Mouse (Mus musculus): ENCODE measurements around the gene Gm49425. TPM values are rescaled to one million over a fixed set of nuclear protein-coding genes. Genes with fewer than 3 reads are reported as not detected.
"Not testable (repeated sequence)": the region's sequence is repeated elsewhere in the genome, so short reads cannot be mapped to it uniquely, and the experiment has no call there.

The Gm49425 gene
- polyA plus RNA-seq (2012; ENCODE audit: insufficient read depth, insufficient read length, low replicate concordance, missing spikeins) = not detected in 2 replicates

GRCm38 (mm10) chr15:101517161-101517560, at the start of gene Gm49425:
Gm49425 (minus strand) TSS chr15:101517261.
- H3K4me3 ChIP-seq (ENCODE audit: insufficient read depth, low read depth, low read length); H3K27ac ChIP-seq (ENCODE audit: insufficient read depth, low read depth, low read length): not testable (repeated sequence)
- WGBS = 88% methylated on average over 2 of the region's 2 CpGs

GRCm38 (mm10) chr15:101562850-101563249, 45.8 kb upstream of the Gm49425 start, which contains the start of gene Krt90:
Krt90 (minus strand) TSS chr15:101562950.
- WGBS = 69% methylated on average over 5 of the region's 5 CpGs
- no peak within 1 kb of the TSS for H3K27ac ChIP-seq (ENCODE audit: insufficient read depth, low read depth, low read length)

More at GRCm38 (mm10) chr15:101517161-101517560, at the start of gene Gm49425:
- not testable (repeated sequence) for H3K4me1 ChIP-seq (ENCODE audit: control insufficient read depth, insufficient read depth, low read length)

GRCm38 (mm10) chr15:101558034-101558646, 41.1 kb upstream of the Gm49425 start:
- WGBS = 20% methylated on average over 7 of the region's 7 CpGs
- H3K27ac ChIP-seq (ENCODE audit: insufficient read depth, low read depth, low read length) = no peak overlapping the region
- no peak overlapping the region for H3K4me3 ChIP-seq (ENCODE audit: insufficient read depth, low read depth, low read length)
- peaks cover 1% of the 10 kb centered on the region; the same call in 1 of the 2 replicates for H3K4me1 ChIP-seq (ENCODE audit: control insufficient read depth, insufficient read depth, low read length)
- TF ChIP-seq POLR2A (IDR thresholded peaks at IDR 0.05; ENCODE audit: insufficient read depth, low read depth, low read length) (no peak), CTCF (IDR thresholded peaks at IDR 0.05; ENCODE audit: insufficient read depth, low read depth, low read length) (no peak)

More at GRCm38 (mm10) chr15:101562850-101563249, 45.8 kb upstream of the Gm49425 start, which contains the start of gene Krt90:
- Histone ChIP-seq H3K4me1 (ENCODE audit: control insufficient read depth, insufficient read depth, low read length) (no peaks in the 10 kb centered on the region; the same call in 1 of the 2 replicates), H3K4me3 (ENCODE audit: insufficient read depth, low read depth, low read length) (no peak within 1 kb of the TSS)
- TF ChIP-seq POLR2A (IDR thresholded peaks at IDR 0.05; ENCODE audit: insufficient read depth, low read depth, low read length) (no peak), CTCF (IDR thresholded peaks at IDR 0.05; ENCODE audit: insufficient read depth, low read depth, low read length) (no peak)

GRCm38 (mm10) chr15:101553169-101553568, 36.1 kb upstream of the Gm49425 start:
- WGBS = 4% methylated on average over 11 of the region's 11 CpGs
- TF ChIP-seq POLR2A (IDR thresholded peaks at IDR 0.05; ENCODE audit: insufficient read depth, low read depth, low read length) (no peak), CTCF (IDR thresholded peaks at IDR 0.05; ENCODE audit: insufficient read depth, low read depth, low read length) (no peak)
- H3K4me3 ChIP-seq (ENCODE audit: insufficient read depth, low read depth, low read length) = no peak overlapping the region
- no peak overlapping the region for H3K27ac ChIP-seq (ENCODE audit: insufficient read depth, low read depth, low read length)
- H3K4me1 ChIP-seq (ENCODE audit: control insufficient read depth, insufficient read depth, low read length) = peaks cover 4% of the 10 kb centered on the region; the same call in 1 of the 2 replicates

GRCm38 (mm10) chr15:101552188-101552587, 35.1 kb upstream of the Gm49425 start:
- Histone ChIP-seq H3K27ac (ENCODE audit: insufficient read depth, low read depth, low read length) (no peak overlapping the region), H3K4me1 (ENCODE audit: control insufficient read depth, insufficient read depth, low read length) (peaks cover 4% of the 10 kb centered on the region; the same call in 1 of the 2 replicates), H3K4me3 (ENCODE audit: insufficient read depth, low read depth, low read length) (no peak overlapping the region)
- TF ChIP-seq POLR2A (IDR thresholded peaks at IDR 0.05; ENCODE audit: insufficient read depth, low read depth, low read length) (no peak), CTCF (IDR thresholded peaks at IDR 0.05; ENCODE audit: insufficient read depth, low read depth, low read length) (no peak)
- WGBS = 85% methylated on average over 8 of the region's 8 CpGs

GRCm38 (mm10) chr15:101550567-101550966, 33.5 kb upstream of the Gm49425 start, which contains the start of gene Krt82:
Krt82 (minus strand) TSS chr15:101550667.
- no peak for TF ChIP-seq POLR2A (IDR thresholded peaks at IDR 0.05; ENCODE audit: insufficient read depth, low read depth, low read length)
- TF ChIP-seq CTCF (IDR thresholded peaks at IDR 0.05; ENCODE audit: insufficient read depth, low read depth, low read length) = no peak
- Histone ChIP-seq H3K4me3 (ENCODE audit: insufficient read depth, low read depth, low read length) (no peak within 1 kb of the TSS), H3K27ac (ENCODE audit: insufficient read depth, low read depth, low read length) (no peak within 1 kb of the TSS), H3K4me1 (ENCODE audit: control insufficient read depth, insufficient read depth, low read length) (peaks cover 4% of the 10 kb centered on the region; the same call in 1 of the 2 replicates)
- WGBS = 79% methylated on average over 7 of the region's 7 CpGs

- peaks cover 16% of the 10 kb centered on the region; the same call in 1 of the 2 replicates for H3K4me1 ChIP-seq (ENCODE audit: control insufficient read depth, insufficient read depth, low read length)
- WGBS = 40% methylated on average over 3 of the region's 3 CpGs
- no peak for TF ChIP-seq POLR2A (IDR thresholded peaks at IDR 0.05; ENCODE audit: insufficient read depth, low read depth, low read length)
- no peak for TF ChIP-seq CTCF (IDR thresholded peaks at IDR 0.05; ENCODE audit: insufficient read depth, low read depth, low read length)
- no peak overlapping the region for H3K27ac ChIP-seq (ENCODE audit: insufficient read depth, low read depth, low read length)
- no peak overlapping the region for H3K4me3 ChIP-seq (ENCODE audit: insufficient read depth, low read depth, low read length)
Measured at GRCm38 (mm10) chr15:101544478-101544877, 27.4 kb upstream of the Gm49425 start.

- 68% methylated on average over 9 of the region's 9 CpGs for WGBS
- TF ChIP-seq POLR2A (IDR thresholded peaks at IDR 0.05; ENCODE audit: insufficient read depth, low read depth, low read length) (no peak), CTCF (IDR thresholded peaks at IDR 0.05; ENCODE audit: insufficient read depth, low read depth, low read length) (no peak)
- Histone ChIP-seq H3K4me3 (ENCODE audit: insufficient read depth, low read depth, low read length) (no peak overlapping the region), H3K27ac (ENCODE audit: insufficient read depth, low read depth, low read length) (no peak overlapping the region), H3K4me1 (ENCODE audit: control insufficient read depth, insufficient read depth, low read length) (peaks cover 22% of the 10 kb centered on the region)
Measured at GRCm38 (mm10) chr15:101542543-101542942, 25.5 kb upstream of the Gm49425 start.

GRCm38 (mm10) chr15:101538580-101538900, 21.5 kb upstream of the Gm49425 start:
- WGBS = 33% methylated on average over 4 of the region's 4 CpGs
- Histone ChIP-seq H3K4me3 (ENCODE audit: insufficient read depth, low read depth, low read length) (no peak overlapping the region), H3K27ac (ENCODE audit: insufficient read depth, low read depth, low read length) (no peak overlapping the region), H3K4me1 (ENCODE audit: control insufficient read depth, insufficient read depth, low read length) (peaks cover 17% of the 10 kb centered on the region)
- TF ChIP-seq CTCF (IDR thresholded peaks at IDR 0.05; ENCODE audit: insufficient read depth, low read depth, low read length) (no peak), POLR2A (IDR thresholded peaks at IDR 0.05; ENCODE audit: insufficient read depth, low read depth, low read length) (no peak)

All from olfactory bulb, adult 2 months (tissue).